Mouse (Mus musculus): ENCODE data around the gene Acvr1b. TPM values are rescaled to one million over a fixed set of nuclear protein-coding genes. Genes with fewer than 3 reads are reported as not detected.

Acvr1b gene
- polyA plus RNA-seq (2021; fragmentation: Nextera tagmentation): 6.7 and 6.9 TPM in 2 replicates
- long read RNA-seq, experiment 1, full-length matches to known transcripts: 13 of 34 reads
- long read RNA-seq, experiment 1, partial matches to known transcripts: 19 of 34 reads
- long read RNA-seq, experiment 1, other reads (novel, unspliced or antisense): 2 of 34 reads
- long read RNA-seq, experiment 2, partial matches to known transcripts: 0 of 18 reads
- long read RNA-seq, experiment 2, other reads (novel, unspliced or antisense): 18 of 18 reads

GRCm38 (mm10) chr15:101173421-101174211 is at the start of gene Acvr1b:
Acvr1b (plus strand) TSS chr15:101174067.

GRCm38 (mm10) chr15:101128181-101129089 is 45.4 kb upstream of the Acvr1b start, which contains the start of gene Acvrl1:
Acvrl1 (plus strand) TSS chr15:101128522.

GRCm38 (mm10) chr15:101224006-101224906 is 50.4 kb downstream of the Acvr1b start, which contains the start of gene Grasp:
Grasp (plus strand) TSS chr15:101224188.

GRCm38 (mm10) chr15:101253886-101254795 is 80.3 kb downstream of the Acvr1b start, which contains the start of gene Nr4a1:
Nr4a1 (plus strand) TSS chr15:101254269.

Other genes starting within 250 kb of the Acvr1b start
- not detected in 2 replicates for gene Gm47841, start 126.7 kb upstream of the Acvr1b start, polyA plus RNA-seq (2021; fragmentation: Nextera tagmentation)
- gene Fignl2, start 95.5 kb upstream of the Acvr1b start, polyA plus RNA-seq (2021; fragmentation: Nextera tagmentation): 0.06 TPM in 1 of 2 replicates, not detected in the other
- not detected in 2 replicates for gene Ankrd33, start 58.3 kb upstream of the Acvr1b start, polyA plus RNA-seq (2021; fragmentation: Nextera tagmentation)
- 4.6 and 7.0 TPM in 2 replicates for gene Acvrl1, start 45.5 kb upstream of the Acvr1b start, polyA plus RNA-seq (2021; fragmentation: Nextera tagmentation)
- gene Grasp, start 50.1 kb downstream of the Acvr1b start, polyA plus RNA-seq (2021; fragmentation: Nextera tagmentation): 5.3 and 56.5 TPM in 2 replicates
- gene Nr4a1, start 80.2 kb downstream of the Acvr1b start, polyA plus RNA-seq (2021; fragmentation: Nextera tagmentation): 39.6 and 145 TPM in 2 replicates
- gene Atg101, start 110.2 kb downstream of the Acvr1b start, polyA plus RNA-seq (2021; fragmentation: Nextera tagmentation): 65.5 and 70.6 TPM in 2 replicates
- gene 6030408B16Rik, start 119.1 kb downstream of the Acvr1b start, polyA plus RNA-seq (2021; fragmentation: Nextera tagmentation): 0.29 and 0.34 TPM in 2 replicates
- gene Krt80, start 196.1 kb downstream of the Acvr1b start, polyA plus RNA-seq (2021; fragmentation: Nextera tagmentation): 0.85 and 2.8 TPM in 2 replicates
- gene Krt7, start 237.0 kb downstream of the Acvr1b start, polyA plus RNA-seq (2021; fragmentation: Nextera tagmentation): 0.04 TPM in 1 of 2 replicates, not detected in the other

Measured in left cerebral cortex, adult 6 months (tissue).